In the genomic region with DNA sequence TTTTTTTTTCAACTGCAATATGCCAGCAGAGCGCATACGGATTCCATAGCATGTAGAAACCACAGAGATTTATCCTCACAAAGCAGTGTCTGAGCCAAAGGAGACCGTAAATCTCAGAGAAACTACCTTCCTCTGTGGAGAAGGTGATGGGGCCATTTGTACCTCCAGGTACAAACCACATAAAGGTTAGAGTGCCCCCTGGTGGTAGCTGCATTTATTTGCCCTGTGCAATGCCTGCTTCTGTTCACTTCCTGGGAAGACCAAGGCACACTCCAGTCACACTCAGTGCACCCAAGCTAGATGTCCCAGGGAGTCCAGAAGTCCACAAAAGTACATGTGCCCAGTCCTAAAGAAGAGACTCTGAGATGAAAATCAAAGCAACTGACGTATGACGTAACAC, we compare ENCODE assay signal across 8 mouse cellular contexts.
A peak's percentile ranks its signal among the peaks of the same experiment; 100 is the strongest.
DNase-seq lines count a peak whose midpoint lies in the region; ATAC-seq and TF ChIP-seq lines count a peak whose summit lies in the region.

No protein-coding gene starts in this region.

- WGBS in midbrain, embryonic 10.5 days, result 85% methylated on average over 5 of the region's 5 CpGs
- 86% methylated on average over 5 of the region's 5 CpGs for WGBS in midbrain, embryonic 13.5 days
- WGBS in liver, embryonic 14.5 days (ENCODE audit: insufficient replicate concordance), result 60% methylated on average over 5 of the region's 5 CpGs

- no peak overlapping the region for H3K4me3 ChIP-seq in midbrain, embryonic 10.5 days
- H3K4me3 ChIP-seq in midbrain, embryonic 13.5 days (replicated peaks), result no peak overlapping the region
- H3K4me3 ChIP-seq in liver, embryonic 14.5 days (ENCODE audit: insufficient read depth in 1 of 2, low read depth in 2 of 2, low read length in 2 of 2), result no peak overlapping the region

- no peaks in the 10 kb centered on the region for H3K9me3 ChIP-seq in midbrain, embryonic 10.5 days (replicated peaks)
- H3K9me3 ChIP-seq in midbrain, embryonic 13.5 days, result no peaks in the 10 kb centered on the region; the same call in 1 of the 2 replicates
- no peaks in the 10 kb centered on the region for H3K9me3 ChIP-seq in liver, embryonic 14.5 days (ENCODE audit: control insufficient read depth, low read length)

- peak; percentile 59; the same call in 1 of the 2 replicates for TF ChIP-seq CTCF in brain, embryonic 14.5 days (IDR thresholded peaks at IDR 0.05; ENCODE audit: borderline replicate concordance, extremely low read depth, insufficient read depth, insufficient read length)
- peak; percentile 80 for TF ChIP-seq CTCF in liver, embryonic 14.5 days (IDR thresholded peaks at IDR 0.05; ENCODE audit: low read depth)

- peak; percentile 52 for DNase-seq in midbrain, embryonic 10.5 days (ENCODE audit: low spot score)
- DNase-seq in brain, embryonic 14.5 days (ENCODE audit: low read depth), result peak; percentile 68
- peak; percentile 52 to 75 for DNase-seq in frontal cortex, postnatal 25 days (ENCODE audit: low spot score in 2 of 2)
- DNase-seq in kidney, postnatal 25 days, result peak; percentile 78 to 93
- peak; percentile 23 to 35 (median 33) for DNase-seq in liver, embryonic 14.5 days (ENCODE audit: low read depth in 3 of 3, low spot score in 3 of 3)
- peak; percentile 42 for DNase-seq in right cerebral cortex, postnatal 25 days

- no peaks in the 10 kb centered on the region for H3K36me3 ChIP-seq in midbrain, embryonic 10.5 days
- no peaks in the 10 kb centered on the region for H3K36me3 ChIP-seq in midbrain, embryonic 13.5 days
- no peaks in the 10 kb centered on the region for H3K36me3 ChIP-seq in liver, embryonic 14.5 days (replicated peaks; ENCODE audit: control insufficient read depth, insufficient read depth, low read depth)

- no peak for TF ChIP-seq POLR2A in brain, embryonic 14.5 days (IDR thresholded peaks at IDR 0.05; ENCODE audit: borderline replicate concordance, extremely low read depth, insufficient read depth, insufficient read length, poor library complexity, severe bottlenecking)

- H3K9ac ChIP-seq in midbrain, embryonic 13.5 days (replicated peaks), result no peak overlapping the region
- H3K9ac ChIP-seq in liver, embryonic 14.5 days (replicated peaks), result no peak overlapping the region

- ATAC-seq in midbrain, embryonic 13.5 days, result no peak
- ATAC-seq in liver, embryonic 14.5 days (ENCODE audit: insufficient read depth), result no peak
- no peak for ATAC-seq in inflammation-experienced regulatory T-cells, adult 6 months

- no peak for TF ChIP-seq EP300 in liver, embryonic 14.5 days (IDR thresholded peaks at IDR 0.05; ENCODE audit: low read depth)

- H3K27me3 ChIP-seq in midbrain, embryonic 10.5 days (ENCODE audit: low read depth, poor library complexity, severe bottlenecking), result no peaks in the 10 kb centered on the region
- no peaks in the 10 kb centered on the region for H3K27me3 ChIP-seq in midbrain, embryonic 13.5 days
- H3K27me3 ChIP-seq in liver, embryonic 14.5 days (ENCODE audit: control insufficient read depth, insufficient read depth, low read length), result no peaks in the 10 kb centered on the region

- no peaks in the 10 kb centered on the region for H3K4me1 ChIP-seq in midbrain, embryonic 10.5 days
- H3K4me1 ChIP-seq in midbrain, embryonic 13.5 days (replicated peaks), result no peaks in the 10 kb centered on the region
- no peaks in the 10 kb centered on the region for H3K4me1 ChIP-seq in liver, embryonic 14.5 days (replicated peaks; ENCODE audit: control insufficient read depth in 2 of 2, insufficient read depth in 2 of 2, low read length in 1 of 2)

- H3K4me2 ChIP-seq in midbrain, embryonic 13.5 days (replicated peaks), result no peak overlapping the region
- H3K4me2 ChIP-seq in liver, embryonic 14.5 days (ENCODE audit: low read depth), result no peak overlapping the region

- H3K27ac ChIP-seq in midbrain, embryonic 10.5 days (replicated peaks), result no peak overlapping the region
- H3K27ac ChIP-seq in midbrain, embryonic 13.5 days, result no peak overlapping the region
- H3K27ac ChIP-seq in liver, embryonic 14.5 days, result no peak overlapping the region

Comparison
In these comparisons a context has a peak if more than half of its experiments do, and no peak if none do; other contexts are left out.
1. DNase-seq: peak in every context shown above with its lines; median percentile 86 in kidney, postnatal 25 days; 68 in brain, embryonic 14.5 days; 64 in frontal cortex, postnatal 25 days; 52 in midbrain, embryonic 10.5 days; 42 in right cerebral cortex, postnatal 25 days; 33 in liver, embryonic 14.5 days.